Mouse (Mus musculus) megakaryocyte-erythroid progenitor cell, adult 5-6 weeks (primary cell): ENCODE measurements around the gene Pdxdc1. TPM values are rescaled to one million over a fixed set of nuclear protein-coding genes. Genes with fewer than 3 reads are reported as not detected.
A peak's percentile ranks its signal among the peaks of the same experiment; 100 is the strongest.
"Not testable (repeated sequence)": the region's sequence is repeated elsewhere in the genome, so short reads cannot be mapped to it uniquely, and the experiment has no call there.

ENCODE experiments used
- ATAC-seq: replicated peaks from 2 replicates; pipeline ENCODE4 v1.8.0; 2016; ENCODE audit warnings: mild to moderate bottlenecking, inconsistent platforms; ENCODE audit not compliant: severe bottlenecking, poor library complexity, low FRiP score, low TSS enrichment
- total RNA-seq, 2 experiments: library from RNA; stranded (forward) in 1 of 2; stranded (reverse) in 1 of 2; fragments of 200-1000, 215-1000 nt in 1 of 2; fragments of >200 nt in 1 of 2; fragmentation: Nextera tagmentation in 1 of 2; gene quantifications; 2 replicates each; pipeline ENCODE4 v1.2.3; 2014 to 2017

The Pdxdc1 gene
- total RNA-seq, 2 experiments from 2014 or later, result 58.5 to 74.5 TPM

DNA sequence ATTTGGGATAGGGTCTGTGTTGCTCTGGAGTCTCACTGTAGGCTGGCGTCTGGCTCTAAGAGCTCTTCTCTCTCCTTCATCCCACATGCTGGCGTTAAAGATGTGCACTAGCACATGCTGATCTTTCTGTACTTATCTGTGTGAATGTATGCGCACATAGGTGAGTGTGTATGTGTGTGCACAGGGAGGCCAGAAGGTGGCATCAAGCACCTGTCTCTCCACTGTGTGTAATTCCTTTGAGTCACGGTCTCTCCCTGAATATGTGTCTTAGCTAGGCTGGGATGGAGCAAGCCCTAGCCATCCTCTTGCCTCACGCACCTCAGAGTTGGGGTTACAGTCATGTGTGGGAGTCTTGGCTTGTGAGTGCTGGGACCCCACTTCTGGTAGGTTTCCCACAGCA, 82.2 kb downstream of the Pdxdc1 start:
- ATAC-seq, result no peak

DNA sequence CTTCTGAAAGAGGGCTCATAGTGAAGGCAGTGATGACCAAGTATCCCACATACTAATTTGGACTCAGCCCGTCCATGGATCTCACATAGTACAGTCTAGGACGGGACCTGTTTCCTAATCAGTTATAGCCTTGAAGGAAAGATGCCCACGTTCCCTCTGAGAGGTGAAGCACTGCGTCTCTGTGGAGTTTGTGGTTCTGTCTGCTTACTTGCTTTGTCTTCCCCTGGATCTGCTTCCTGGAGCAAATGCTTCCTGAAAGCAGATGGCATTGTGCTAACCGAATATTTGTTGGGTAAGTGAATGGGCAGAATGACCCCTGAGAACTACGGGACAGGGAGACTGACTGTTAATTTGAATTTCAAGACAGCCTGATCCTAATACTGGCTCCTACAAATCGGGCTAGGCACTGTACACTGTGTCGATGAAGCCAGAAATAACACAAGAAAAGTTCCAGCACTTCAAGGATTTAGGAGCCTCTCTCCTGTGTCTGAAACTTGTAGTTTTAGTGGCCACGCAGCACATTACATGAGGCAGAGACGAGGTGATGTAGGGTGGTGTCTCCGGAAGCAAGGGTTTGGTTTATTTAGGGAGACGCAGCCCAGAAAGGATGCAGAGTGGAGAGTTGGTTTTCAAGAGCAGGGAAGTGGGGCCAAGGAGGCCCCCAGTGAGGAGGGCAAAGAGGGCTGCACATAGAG, 83.0 kb downstream of the Pdxdc1 start:
- ATAC-seq, result no peak

DNA sequence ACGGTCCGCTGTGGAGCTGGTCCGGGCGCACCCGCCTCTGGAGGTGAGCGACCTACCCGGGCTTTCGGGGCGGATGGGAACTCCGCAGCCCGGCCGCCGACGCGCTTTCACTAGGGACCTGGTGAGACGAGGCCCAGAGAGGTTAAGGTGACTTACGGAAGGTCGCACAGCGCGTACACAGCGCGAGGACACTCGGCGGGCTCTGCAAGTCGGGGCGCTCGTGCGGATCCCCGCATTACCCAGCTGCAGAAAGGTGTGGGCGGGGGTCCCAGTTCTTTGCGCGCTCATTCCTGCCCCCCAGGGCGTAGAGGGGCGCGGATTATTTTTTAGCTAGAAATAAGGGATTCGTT, 83.6 kb downstream of the Pdxdc1 start:
- peak; percentile 40 for ATAC-seq

DNA sequence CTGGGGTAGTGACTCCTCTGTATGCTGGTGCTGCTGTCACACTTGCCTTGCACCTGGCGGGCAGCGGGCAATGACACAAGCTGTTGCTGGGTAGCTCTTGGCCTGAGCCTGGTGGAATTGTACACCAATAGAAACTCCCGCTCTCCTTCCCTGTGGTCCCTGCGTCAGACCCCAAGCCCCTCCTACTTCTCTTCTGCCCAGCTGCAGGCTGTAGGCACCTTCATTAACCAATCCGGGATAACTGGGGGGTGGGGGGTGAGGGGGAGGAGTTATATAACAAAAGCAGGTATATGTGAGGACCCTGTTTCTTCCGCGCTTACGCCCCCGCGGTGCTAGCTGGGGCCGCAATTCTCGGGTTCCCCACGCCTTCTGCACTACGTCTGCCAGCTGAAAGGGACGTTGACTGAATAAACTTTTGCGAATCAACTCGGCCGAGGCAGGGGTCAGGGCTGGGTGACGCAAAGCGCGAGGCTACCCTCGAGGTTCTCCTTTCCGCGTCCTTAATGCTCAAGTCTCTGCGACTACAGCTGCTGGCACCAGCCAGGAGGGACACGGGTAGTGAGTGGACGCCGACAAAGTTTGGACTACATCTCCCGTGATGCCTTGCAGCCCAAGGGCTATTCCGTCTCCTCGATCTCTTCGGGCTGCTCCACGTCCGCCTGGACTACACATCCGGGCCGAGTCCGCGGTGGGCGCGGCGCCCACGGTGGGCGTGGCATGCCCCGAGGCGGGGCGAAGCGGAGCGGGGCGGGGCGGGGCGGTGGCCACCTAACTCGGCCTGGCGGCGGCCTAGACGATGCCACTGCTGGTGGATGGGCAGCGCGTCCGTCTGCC, 84.2 kb downstream of the Pdxdc1 start, which contains the start of gene Ntan1:
Gene Ntan1, plus strand, starts transcription at position 286 of the 834 bp plus-strand sequence.
- ATAC-seq, result peak; percentile 92

DNA sequence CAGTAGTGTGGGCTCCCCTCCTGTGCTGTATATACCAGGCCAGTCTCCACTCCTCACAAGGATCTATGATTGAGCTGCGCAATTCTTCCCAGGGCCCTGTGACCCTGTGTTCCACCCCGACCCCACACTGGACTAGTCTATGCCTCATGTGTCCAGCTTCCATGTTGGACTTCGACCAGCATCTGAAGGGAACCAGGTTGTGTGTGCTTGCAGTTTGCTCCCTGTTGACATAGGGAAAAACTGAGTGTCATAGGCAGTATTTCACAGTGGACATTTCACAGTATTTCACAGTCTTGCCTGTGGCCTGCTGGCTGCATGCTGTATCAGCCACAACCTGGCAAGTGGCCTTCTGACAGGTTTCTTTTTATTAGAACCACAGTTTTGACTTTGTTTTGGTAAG, 89.7 kb downstream of the Pdxdc1 start:
- no peak for ATAC-seq

DNA sequence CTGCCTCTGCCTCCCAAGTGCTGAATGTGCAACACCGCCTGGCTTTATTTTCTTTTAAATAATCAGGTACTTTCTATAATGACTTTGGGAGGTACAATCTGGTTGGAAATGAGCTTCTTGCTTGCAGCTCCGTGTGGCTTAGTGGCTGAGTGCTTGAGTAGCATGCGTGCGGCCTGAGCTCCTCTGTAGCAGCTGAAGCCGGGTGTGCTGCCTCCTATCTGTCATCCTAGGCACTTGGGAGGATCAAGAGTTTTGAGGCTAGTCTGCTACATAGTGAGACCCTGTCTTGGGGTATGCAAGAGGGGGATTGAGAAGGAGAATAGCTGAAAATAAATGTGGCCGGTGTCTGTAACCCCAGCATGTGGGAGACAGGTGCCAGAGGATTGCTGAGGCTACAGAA, 90.8 kb downstream of the Pdxdc1 start:
- no peak for ATAC-seq

DNA sequence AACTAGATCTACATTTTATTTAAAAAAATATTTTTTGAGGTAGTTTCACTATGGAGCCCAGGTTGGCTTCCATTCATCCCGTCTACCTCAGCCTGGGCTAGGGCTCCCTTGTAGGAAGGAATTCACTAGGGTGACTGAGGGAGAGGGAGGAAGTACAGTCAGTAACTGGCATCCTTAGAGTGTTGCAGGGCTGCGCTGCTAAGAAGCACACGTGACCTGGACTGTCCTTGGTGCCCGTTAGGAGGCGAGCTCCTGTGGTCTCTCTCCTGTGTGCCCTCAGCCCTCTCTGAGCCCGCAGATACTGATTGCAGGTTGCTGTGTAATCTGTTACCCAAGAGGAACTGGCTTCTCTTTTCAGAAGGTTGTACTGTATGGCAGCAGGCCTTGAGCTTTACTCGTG, 94.5 kb downstream of the Pdxdc1 start:
- ATAC-seq, result no peak

DNA sequence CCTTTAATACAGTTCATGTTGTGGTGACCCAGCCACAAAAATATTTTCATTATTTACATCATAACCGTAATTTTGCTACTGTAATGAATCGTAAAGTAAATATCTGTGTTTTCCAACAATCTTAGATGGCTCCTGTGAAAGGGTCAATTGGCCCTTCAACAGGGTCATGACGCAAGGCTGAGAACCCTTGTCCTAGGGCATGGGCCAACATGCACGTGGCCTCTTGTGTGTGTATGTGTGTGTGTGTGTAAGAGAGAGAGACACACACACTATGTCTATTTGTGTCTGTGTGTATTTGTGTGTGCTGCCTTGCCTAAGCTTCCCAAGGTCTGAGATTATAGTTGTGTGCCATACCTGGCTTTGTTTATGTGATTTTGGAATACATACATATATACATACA, 95.3 kb downstream of the Pdxdc1 start:
- no peak for ATAC-seq

DNA sequence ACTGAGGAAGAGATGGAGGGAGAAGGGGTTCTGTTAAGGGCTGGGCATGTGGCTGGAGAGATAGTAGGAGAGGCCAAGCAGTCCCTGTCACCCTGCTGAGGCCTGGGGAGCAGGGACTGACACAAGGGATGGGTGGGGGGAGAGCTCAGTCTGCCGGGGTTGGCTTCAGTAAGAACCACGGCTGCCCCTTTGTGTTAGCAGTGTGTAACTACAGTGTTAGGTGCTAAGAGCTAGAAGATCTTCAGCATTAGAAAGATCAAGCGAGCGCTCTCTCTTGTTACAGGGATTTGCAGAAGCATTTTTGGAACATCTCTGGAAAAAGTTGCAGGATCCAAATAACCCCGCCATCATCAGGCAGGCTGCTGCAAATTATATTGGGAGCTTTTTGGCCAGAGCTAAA, 98.3 kb downstream of the Pdxdc1 start:
- ATAC-seq, result peak; percentile 57; the same call in 1 of the 2 replicates

DNA sequence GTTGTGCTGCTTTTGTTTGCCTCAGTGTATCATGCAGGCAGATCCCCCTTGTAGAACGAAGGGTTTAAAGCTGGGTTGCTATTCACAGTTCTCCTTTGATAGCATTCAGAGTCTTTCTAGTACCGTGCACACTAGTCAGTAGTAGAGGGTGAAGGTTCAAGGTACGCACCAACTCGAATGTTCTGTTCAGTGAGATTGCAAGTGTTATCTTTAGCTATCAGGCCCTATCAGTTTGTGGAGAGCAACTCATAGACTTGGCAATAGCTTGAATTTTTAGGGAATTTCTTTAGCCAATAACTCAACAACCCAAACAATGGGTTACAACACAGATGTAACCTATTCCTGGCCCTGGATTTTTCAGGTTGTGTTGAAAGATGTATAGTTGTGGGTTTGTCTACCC, 101.7 kb downstream of the Pdxdc1 start:
- no peak for ATAC-seq

DNA sequence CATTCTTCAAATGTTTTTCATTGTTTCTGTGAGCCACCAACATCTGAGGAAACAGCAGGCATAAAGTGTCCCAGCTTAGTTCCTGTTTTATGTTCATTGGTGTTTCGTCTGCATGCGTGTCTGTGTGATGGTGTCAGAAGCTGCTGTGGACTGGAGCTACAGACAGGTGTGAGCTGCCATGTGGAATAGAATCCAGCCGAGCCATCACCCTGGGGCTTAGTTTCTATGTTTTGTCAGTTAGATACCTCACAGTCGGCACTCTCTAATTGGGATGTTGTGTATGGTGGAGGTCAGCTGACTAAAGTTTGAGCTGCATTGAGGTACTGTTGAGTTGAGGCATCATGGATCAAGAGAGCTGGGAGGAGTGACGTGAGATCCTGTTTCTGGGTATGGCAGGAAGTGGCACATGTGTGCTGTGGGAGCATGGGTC, 106.2 kb downstream of the Pdxdc1 start:
- ATAC-seq, result no peak

DNA sequence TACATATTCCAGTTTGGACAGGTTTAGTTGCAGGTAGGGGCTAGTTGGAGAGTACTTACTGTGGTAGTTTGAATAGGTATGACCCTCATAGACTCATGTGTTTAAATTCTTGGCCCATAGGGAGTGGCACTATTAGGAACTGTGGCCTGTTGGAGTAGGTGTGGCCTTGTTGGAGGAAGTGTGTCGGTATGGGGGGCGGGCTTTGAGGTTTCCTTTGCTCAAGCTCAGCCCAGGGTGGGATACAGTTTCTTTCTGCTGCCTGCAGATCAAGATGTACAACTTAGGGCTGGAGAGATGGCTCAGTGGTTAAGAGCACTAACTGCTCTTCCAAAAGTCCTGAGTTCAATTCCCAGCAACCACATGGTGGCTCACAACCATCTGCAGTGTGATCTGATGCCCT, 109.5 kb downstream of the Pdxdc1 start:
- ATAC-seq, result not testable (repeated sequence)

DNA sequence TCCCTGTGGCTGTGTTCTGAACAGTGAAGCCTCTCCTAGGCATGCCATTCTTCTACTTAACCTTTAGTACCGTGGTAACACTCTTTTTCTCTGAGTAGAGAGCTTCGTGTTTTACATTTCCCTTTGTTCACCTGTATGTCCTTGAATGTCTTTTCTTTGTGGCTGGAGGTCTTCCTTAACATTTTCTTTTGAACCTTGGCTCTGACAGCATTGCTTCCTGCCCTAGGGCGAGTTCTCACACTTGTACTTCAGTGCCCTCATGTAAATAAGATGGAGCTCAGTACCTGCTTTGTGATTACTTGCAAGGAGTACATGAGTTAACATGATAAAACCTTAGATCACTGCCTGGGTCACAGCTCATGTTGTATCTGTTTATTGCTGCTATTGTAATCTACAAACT, 117.0 kb downstream of the Pdxdc1 start:
- ATAC-seq, result no peak

Other genes with a start within 250 kb of the Pdxdc1 start
- 29.3 and 35.9 TPM in 2 replicates for gene Parn, start 235.0 kb downstream of the Pdxdc1 start, total RNA-seq (2014; fragmentation: Nextera tagmentation)
- 67.0 and 83.2 TPM in 2 replicates for gene Parn, start 235.0 kb downstream of the Pdxdc1 start, total RNA-seq (2017)
- 22.2 and 26.0 TPM in 2 replicates for gene Bfar, start 231.3 kb downstream of the Pdxdc1 start, total RNA-seq (2014; fragmentation: Nextera tagmentation)
- 29.5 and 35.2 TPM in 2 replicates for gene Bfar, start 231.3 kb downstream of the Pdxdc1 start, total RNA-seq (2017)
- 4.7 and 5.1 TPM in 2 replicates for gene 3110001I22Rik, start 231.2 kb downstream of the Pdxdc1 start, total RNA-seq (2014; fragmentation: Nextera tagmentation)
- gene 3110001I22Rik, start 231.2 kb downstream of the Pdxdc1 start, total RNA-seq (2017), result 10.7 and 19.8 TPM in 2 replicates
- not detected in 2 replicates for gene Pla2g10, start 172.1 kb downstream of the Pdxdc1 start, total RNA-seq (2014; fragmentation: Nextera tagmentation)
- not detected in 2 replicates for gene Pla2g10, start 172.1 kb downstream of the Pdxdc1 start, total RNA-seq (2017)
- 37.6 and 47.6 TPM in 2 replicates for gene Rrn3, start 122.4 kb downstream of the Pdxdc1 start, total RNA-seq (2014; fragmentation: Nextera tagmentation)
- 62.0 and 71.2 TPM in 2 replicates for gene Rrn3, start 122.4 kb downstream of the Pdxdc1 start, total RNA-seq (2017)
- gene Ntan1, start 84.3 kb downstream of the Pdxdc1 start, total RNA-seq (2014; fragmentation: Nextera tagmentation), result 27.0 and 29.3 TPM in 2 replicates
- 43.6 and 45.9 TPM in 2 replicates for gene Ntan1, start 84.3 kb downstream of the Pdxdc1 start, total RNA-seq (2017)
- gene Mpv17l, start within 50 bp of the Pdxdc1 start, total RNA-seq (2014; fragmentation: Nextera tagmentation), result 0.22 and 2.0 TPM in 2 replicates
- gene Mpv17l, start within 50 bp of the Pdxdc1 start, total RNA-seq (2017), result 0.99 and 1.8 TPM in 2 replicates
- not detected in 2 replicates for gene 2900011O08Rik, start 83.5 kb upstream of the Pdxdc1 start, total RNA-seq (2014; fragmentation: Nextera tagmentation)
- 3.3 TPM in 1 of 2 replicates, not detected in the other for gene 2900011O08Rik, start 83.5 kb upstream of the Pdxdc1 start, total RNA-seq (2017)
- not detected in 2 replicates for gene Ifitm7, start 83.8 kb upstream of the Pdxdc1 start, total RNA-seq (2014; fragmentation: Nextera tagmentation)
- not detected in 2 replicates for gene Ifitm7, start 83.8 kb upstream of the Pdxdc1 start, total RNA-seq (2017)